Mouse (Mus musculus): ENCODE results near the gene Rhd.

- TF ChIP-seq POLR2A (IDR thresholded peaks at IDR 0.05; ENCODE audit: control insufficient read depth, low read depth, low read length): peak; percentile 100
- 0 out of 2 replicates have a peak, but pooled peaks have one; percentile 2 for TF ChIP-seq CTCF (IDR thresholded peaks at IDR 0.05; ENCODE audit: control insufficient read depth, insufficient read depth, insufficient replicate concordance, low read depth, low read length)
Observed at GRCm38 (mm10) chr4:134923258-134924018, 59.1 kb downstream of the Rhd start, which contains the start of gene Rsrp1.
